Comparison of ENCODE assay signal across 21 mouse cellular contexts in genomic region chrX:105674860-105675259, GRCm38 (mm10).
DNase-seq lines count a peak whose midpoint lies in the region; ATAC-seq lines count a peak whose summit lies in the region.
"Had no signal": no experiment of that assay in that cellular context is flagged by ENCODE, and none has a peak within 500 bp of the region (broad histone marks: within the 10 kb centered on the region; RNA-seq: fewer than 3 reads in every experiment).

No protein-coding gene starts in this region.

- H3K4me1 ChIP-seq in limb, embryonic 10.5 days, result no peaks in the 10 kb centered on the region
- no peaks in the 10 kb centered on the region for H3K4me1 ChIP-seq in limb, embryonic 12.5 days (replicated peaks)
- H3K4me1 ChIP-seq: embryonic facial prominence, embryonic 10.5 days; embryonic facial prominence, embryonic 12.5 days; forebrain, embryonic 10.5 days; forebrain, embryonic 12.5 days had no signal

- no peaks in the 10 kb centered on the region for H3K36me3 ChIP-seq in limb, embryonic 10.5 days
- no peaks in the 10 kb centered on the region for H3K36me3 ChIP-seq in limb, embryonic 12.5 days
- H3K36me3 ChIP-seq: embryonic facial prominence, embryonic 10.5 days; embryonic facial prominence, embryonic 12.5 days; forebrain, embryonic 10.5 days; forebrain, embryonic 12.5 days had no signal

- no peak overlapping the region for H3K27ac ChIP-seq in limb, embryonic 10.5 days
- H3K27ac ChIP-seq in limb, embryonic 12.5 days, result no peak overlapping the region
- H3K27ac ChIP-seq: embryonic facial prominence, embryonic 10.5 days; embryonic facial prominence, embryonic 12.5 days; forebrain, embryonic 10.5 days; forebrain, embryonic 12.5 days had no signal

- 26% methylated on average over 3 of the region's 3 CpGs for WGBS in limb, embryonic 10.5 days
- WGBS in limb, embryonic 12.5 days, result 39% methylated on average over 3 of the region's 3 CpGs

- H3K4me2 ChIP-seq in limb, embryonic 12.5 days, result no peak overlapping the region
- H3K4me2 ChIP-seq: embryonic facial prominence, embryonic 12.5 days; forebrain, embryonic 12.5 days had no signal

- peak; percentile 16 for DNase-seq in forelimb bud, embryonic 11.5 days (ENCODE audit: low read depth, low spot score)
- peak; percentile 29 for DNase-seq in limb, embryonic 10.5 days (ENCODE audit: low spot score)
- DNase-seq in layer of hippocampus, postnatal 10 days (ENCODE audit: low spot score in 2 of 2), result no peak
- no peak for DNase-seq in layer of hippocampus, postnatal 14 days (ENCODE audit: low spot score in 2 of 2)
- DNase-seq: adrenal gland, adult 2 months; adrenal gland, postnatal 10 days; adrenal gland, postnatal 25 days; cerebellum, adult 11 months; cerebellum, adult 18-20 months; cerebellum, adult 8-10 months; cerebellum, postnatal 10 days; cerebellum, postnatal 25 days had no signal

- no peaks in the 10 kb centered on the region for H3K9me3 ChIP-seq in limb, embryonic 10.5 days (replicated peaks)
- H3K9me3 ChIP-seq in limb, embryonic 12.5 days, result no peaks in the 10 kb centered on the region
- H3K9me3 ChIP-seq: embryonic facial prominence, embryonic 10.5 days; embryonic facial prominence, embryonic 12.5 days; forebrain, embryonic 10.5 days; forebrain, embryonic 12.5 days had no signal

- ATAC-seq in limb, embryonic 12.5 days (ENCODE audit: insufficient number of reproducible peaks, insufficient read depth, low FRiP score, low TSS enrichment, low read depth), result peak; percentile 75; the same call in 1 of the 2 replicates
- ATAC-seq in erythroblast, adult 5-6 weeks (replicated peaks; ENCODE audit: low FRiP score, poor library complexity, severe bottlenecking), result no peak
- ATAC-seq: forebrain, embryonic 14.5 days; forebrain, embryonic 16.5 days had no signal

- H3K4me3 ChIP-seq in limb, embryonic 10.5 days, result no peak overlapping the region
- no peak overlapping the region for H3K4me3 ChIP-seq in limb, embryonic 12.5 days (replicated peaks)
- H3K4me3 ChIP-seq: embryonic facial prominence, embryonic 10.5 days; embryonic facial prominence, embryonic 12.5 days; erythroblast, embryonic 14.5 days; forebrain, embryonic 10.5 days; forebrain, embryonic 12.5 days had no signal

- H3K9ac ChIP-seq in limb, embryonic 12.5 days (replicated peaks), result no peak overlapping the region
- H3K9ac ChIP-seq: embryonic facial prominence, embryonic 12.5 days; forebrain, embryonic 12.5 days had no signal

- H3K27me3 ChIP-seq in limb, embryonic 10.5 days (ENCODE audit: low read depth, poor library complexity, severe bottlenecking), result peaks cover 67% of the 10 kb centered on the region
- H3K27me3 ChIP-seq in limb, embryonic 12.5 days, result peaks cover 7% of the 10 kb centered on the region
- H3K27me3 ChIP-seq: embryonic facial prominence, embryonic 12.5 days had no signal

Comparison
In these comparisons a context has a peak if more than half of its experiments do, and no peak if none do; other contexts are left out.
1. DNase-seq: peak in forelimb bud, embryonic 11.5 days (single experiment) and limb, embryonic 10.5 days (single experiment); none in layer of hippocampus, postnatal 10 days (0 of 2) and layer of hippocampus, postnatal 14 days (0 of 2).